Mouse (Mus musculus) stomach, postnatal 0 days (tissue): Measurements from ENCODE around the gene Pappa.

Experiments
- CTCF ChIP-seq: IDR thresholded peaks from 2 replicates; pipeline ENCODE4 v1.5.1; 2016; ENCODE audit warnings: antibody characterized with exemption, low read depth, mild to moderate bottlenecking, moderate library complexity
- EP300 ChIP-seq: optimal IDR thresholded peaks from 2 replicates; pipeline ENCODE3; 2016; ENCODE audit warnings: antibody characterized with exemption

DNA sequence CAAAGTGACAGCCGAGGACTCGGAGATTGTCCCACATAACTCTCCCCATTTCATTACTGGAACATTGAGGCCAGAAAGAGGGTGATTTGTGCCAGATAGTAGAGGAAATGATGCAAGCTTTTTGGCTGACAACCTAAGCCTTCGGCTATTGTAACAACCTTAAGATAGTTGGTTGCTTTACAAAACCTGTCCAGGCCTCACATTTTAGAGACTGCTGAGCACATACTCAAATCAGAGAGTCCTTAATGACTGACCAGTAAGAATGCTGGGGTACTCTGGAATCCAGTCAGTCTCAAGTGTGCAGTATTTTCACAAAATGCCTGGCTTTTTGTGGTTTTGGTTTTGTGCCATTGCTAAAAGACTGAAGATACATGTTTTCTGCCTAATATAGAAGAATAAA, 217.8 kb downstream of the Pappa start:
- TF ChIP-seq CTCF (no peak), EP300 (no peak)
